Mouse (Mus musculus) neural tube, embryonic 14.5 days (tissue): Measurements from ENCODE around the gene Mtfr1l. TPM values are rescaled to one million over a fixed set of nuclear protein-coding genes. Genes with fewer than 3 reads are reported as not detected.

Experiments used
- ATAC-seq: fragments of 200-750 bp; cut with Nextera tagmentation; 2 replicates; pipeline ENCODE4 v1.8.0; 2017; ENCODE audit warnings: low read depth, mild to moderate bottlenecking, moderate TSS enrichment, moderate library complexity
- H3K27ac ChIP-seq: fragments of 300-500 bp; sonication (generic); 2 replicates; pipeline ENCODE4 v1.5.1; 2014; ENCODE audit warnings: low read depth, mild to moderate bottlenecking, control low read depth, low read length, moderate library complexity, mixed read lengths
- H3K27me3 ChIP-seq: fragments of 300-500 bp; sonication (generic); 2 replicates; pipeline ENCODE4 v1.6.1; 2014; ENCODE audit warnings: low read length; ENCODE audit not compliant: control insufficient read depth, insufficient read depth
- H3K36me3 ChIP-seq: fragments of 300-500 bp; sonication (generic); 2 replicates; pipeline ENCODE4 v1.6.1; 2014; ENCODE audit warnings: low read length, mixed read lengths; ENCODE audit not compliant: control insufficient read depth, insufficient read depth
- H3K4me1 ChIP-seq: fragments of 300-500 bp; sonication (generic); 2 replicates; pipeline ENCODE4 v1.6.1; 2014; ENCODE audit warnings: low read length; ENCODE audit not compliant: control insufficient read depth, insufficient read depth
- H3K4me2 ChIP-seq: fragments of 300-500 bp; sonication (generic); 2 replicates; pipeline ENCODE4 v1.6.1; 2014; ENCODE audit warnings: mild to moderate bottlenecking, low read depth, low read length, control low read depth
- H3K4me3 ChIP-seq: fragments of 300-500 bp; sonication (generic); 2 replicates; pipeline ENCODE4 v1.5.1; 2014; ENCODE audit warnings: low read depth, low read length, control low read depth, mixed read lengths
- H3K9ac ChIP-seq: fragments of 300-500 bp; sonication (generic); replicated peaks from 2 replicates; pipeline ENCODE4 v1.6.1; 2014; ENCODE audit warnings: low read depth, mild to moderate bottlenecking, control low read depth, low read length, mixed read lengths
- H3K9me3 ChIP-seq: fragments of 300-500 bp; sonication (generic); 2 replicates; pipeline ENCODE4 v1.6.1; 2016; ENCODE audit warnings: low read length; ENCODE audit not compliant: control insufficient read depth
- WGBS: fragments of 180-500 bp; shearing (Covaris S2); extraction: QIAGEN DNeasy Blood & Tissue Kit; methylation state at CpG from one replicate; pipeline ENCODE4 v1.1.7; 2014; 5-methylcytosine and 5-hydroxymethylcytosine counted together
- polyA plus RNA-seq: library from polyadenylated mRNA; unstranded; fragments of >200 nt; fragmentation: Nextera tagmentation; extraction: Ambion mirVana; gene quantifications from 2 replicates; pipeline ENCODE4 v1.2.1, GENCODE M21; 2014

The Mtfr1l gene
- polyA plus RNA-seq, 1 experiment from 2014 or later, result 199 TPM

- Histone ChIP-seq H3K9me3 (no peaks in the 10 kb centered on the region), H3K4me2 (no peak overlapping the region), H3K27ac (no peak overlapping the region), H3K9ac (no peak overlapping the region), H3K27me3 (no peaks in the 10 kb centered on the region), H3K4me1 (peaks cover 16% of the 10 kb centered on the region), H3K4me3 (no peak overlapping the region), H3K36me3 (peaks cover 30% of the 10 kb centered on the region)
- no peak for ATAC-seq
- 86% methylated on average over 4 of the region's 4 CpGs for WGBS
Observed at GRCm38 (mm10) chr4:134532928-134533327, 2.3 kb downstream of the Mtfr1l start.

DNA sequence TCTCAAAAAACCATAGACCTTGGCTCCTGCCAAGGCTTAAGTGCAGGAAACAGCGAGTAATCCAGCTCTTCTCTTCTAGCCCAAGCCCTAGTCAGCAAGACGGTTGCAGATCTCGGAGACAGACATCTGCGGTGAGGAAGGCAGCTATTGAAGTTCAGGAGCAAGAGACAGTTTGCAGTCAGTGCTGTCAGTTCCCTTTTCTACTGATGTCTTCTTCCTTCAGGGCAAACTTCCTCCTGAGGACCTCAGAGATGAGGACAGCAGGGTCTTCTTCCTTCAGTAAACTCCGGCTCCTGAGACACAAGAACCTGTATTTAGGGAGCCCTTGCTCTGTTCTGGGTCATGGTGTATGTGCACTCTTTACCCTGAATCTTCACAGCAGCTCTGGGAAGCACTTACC, 9.0 kb downstream of the Mtfr1l start:
- no peaks in the 10 kb centered on the region for H3K4me1 ChIP-seq
- H3K27me3 ChIP-seq, result no peaks in the 10 kb centered on the region
- no peak for ATAC-seq
- H3K4me3 ChIP-seq, result no peak overlapping the region
- H3K9me3 ChIP-seq, result no peaks in the 10 kb centered on the region
- peaks cover 37% of the 10 kb centered on the region for H3K36me3 ChIP-seq
- no peak overlapping the region for H3K4me2 ChIP-seq
- WGBS, result 83% methylated on average over 5 of the region's 5 CpGs
- no peak overlapping the region for H3K27ac ChIP-seq
- H3K9ac ChIP-seq, result no peak overlapping the region

DNA sequence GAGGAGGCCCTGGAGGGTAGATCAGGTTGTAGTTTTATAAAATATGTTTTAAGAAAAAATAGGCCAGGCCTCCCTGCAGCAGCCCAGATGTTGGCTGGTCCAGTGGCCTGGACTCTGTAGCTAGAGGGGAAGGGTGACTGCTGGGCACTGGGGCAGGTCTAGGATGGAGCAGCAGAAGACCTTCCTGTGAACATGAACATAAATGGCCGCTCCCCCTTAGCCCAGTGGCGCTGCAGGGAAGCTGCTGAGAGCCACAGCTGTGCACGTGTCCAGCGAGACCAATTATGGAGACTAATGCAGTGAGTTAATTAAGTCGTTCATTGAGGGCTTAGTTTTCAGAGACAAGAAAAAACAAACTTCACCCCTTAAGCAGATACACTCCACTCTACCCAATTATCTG, 9.4 kb downstream of the Mtfr1l start:
- no peak overlapping the region for H3K9ac ChIP-seq
- no peak overlapping the region for H3K4me2 ChIP-seq
- H3K27ac ChIP-seq, result no peak overlapping the region
- no peak for ATAC-seq
- H3K4me1 ChIP-seq, result no peaks in the 10 kb centered on the region
- peaks cover 35% of the 10 kb centered on the region for H3K36me3 ChIP-seq
- H3K4me3 ChIP-seq, result no peak overlapping the region
- H3K9me3 ChIP-seq, result no peaks in the 10 kb centered on the region
- WGBS, result 55% methylated on average over 5 of the region's 5 CpGs
- no peaks in the 10 kb centered on the region for H3K27me3 ChIP-seq

DNA sequence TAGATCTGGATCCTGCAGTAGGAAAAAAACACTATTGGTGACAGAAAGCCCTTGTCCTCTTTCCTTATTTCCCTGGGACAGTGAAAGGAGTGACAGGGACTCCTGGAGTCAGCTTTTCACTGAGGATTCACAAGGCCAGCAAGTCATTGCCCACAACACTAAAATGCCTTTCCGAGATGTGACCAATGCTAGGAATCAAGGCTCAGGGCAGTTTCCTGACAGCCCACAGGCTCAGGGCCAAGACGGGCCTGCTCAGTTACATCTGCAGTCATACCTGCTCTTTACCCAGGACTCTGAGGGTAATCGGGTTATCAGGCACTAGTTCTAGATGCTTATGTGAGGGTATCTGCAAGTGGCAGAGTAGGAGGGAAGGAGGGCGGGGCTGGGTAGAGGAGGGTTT, 11.7 kb downstream of the Mtfr1l start:
- no peaks in the 10 kb centered on the region for H3K4me1 ChIP-seq
- no peak overlapping the region for H3K9ac ChIP-seq
- WGBS, result 87% methylated on average over 4 of the region's 4 CpGs
- no peak for ATAC-seq
- H3K36me3 ChIP-seq, result peaks cover 12% of the 10 kb centered on the region; the same call in 1 of the 2 replicates
- no peak overlapping the region for H3K4me3 ChIP-seq
- H3K9me3 ChIP-seq, result no peaks in the 10 kb centered on the region
- no peak overlapping the region for H3K4me2 ChIP-seq
- H3K27me3 ChIP-seq, result no peaks in the 10 kb centered on the region
- H3K27ac ChIP-seq, result no peak overlapping the region

DNA sequence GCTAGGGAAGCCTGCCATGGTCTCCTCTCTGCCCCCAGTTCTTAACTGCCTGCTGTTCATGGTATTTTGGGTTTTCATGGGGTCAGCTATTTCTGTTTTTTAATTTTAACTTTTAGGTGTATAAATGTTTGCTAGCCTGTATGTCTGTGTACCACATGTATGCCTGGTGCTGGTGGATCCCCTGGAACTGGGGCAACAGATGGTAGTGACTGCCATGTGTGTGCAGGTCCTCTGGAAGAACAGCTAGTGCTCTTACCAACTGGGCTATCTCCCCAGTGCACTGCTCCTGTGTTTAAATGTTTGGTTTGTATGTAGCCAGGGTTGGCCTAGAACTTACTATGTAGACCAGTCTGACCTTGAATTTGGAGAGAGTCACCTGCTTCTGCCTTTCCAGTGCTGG, 15.9 kb downstream of the Mtfr1l start:
- no peaks in the 10 kb centered on the region for H3K27me3 ChIP-seq
- no peak overlapping the region for H3K9ac ChIP-seq
- H3K4me1 ChIP-seq, result no peaks in the 10 kb centered on the region
- no peaks in the 10 kb centered on the region for H3K9me3 ChIP-seq
- no peak overlapping the region for H3K4me3 ChIP-seq
- no peak overlapping the region for H3K27ac ChIP-seq
- H3K36me3 ChIP-seq, result no peaks in the 10 kb centered on the region
- no peak for ATAC-seq
- no peak overlapping the region for H3K4me2 ChIP-seq

DNA sequence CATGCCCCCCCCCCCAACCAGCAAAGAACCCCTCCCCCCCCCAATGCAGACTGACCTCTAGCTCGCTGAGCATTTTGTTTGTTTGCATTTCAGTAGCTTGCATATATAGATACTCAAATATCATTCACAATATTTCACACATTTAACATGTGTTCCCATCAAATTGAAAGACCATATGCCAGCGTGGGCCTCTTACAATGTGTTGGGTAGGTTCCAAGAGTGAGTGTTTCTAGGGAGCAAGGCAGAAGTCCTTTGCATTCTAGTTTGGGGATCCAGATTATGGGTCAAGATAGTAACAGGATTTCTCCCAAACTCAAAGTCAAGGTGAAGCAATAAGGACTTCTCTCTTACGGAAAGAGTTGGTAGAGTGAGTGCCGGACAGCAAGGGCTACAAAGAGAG, 16.6 kb downstream of the Mtfr1l start:
- 94% methylated on average over 4 of the region's 4 CpGs for whole genome bisulfite sequencing
- Histone ChIP-seq H3K36me3 (no peaks in the 10 kb centered on the region), H3K4me2 (no peak overlapping the region), H3K27me3 (no peaks in the 10 kb centered on the region), H3K9me3 (no peaks in the 10 kb centered on the region), H3K9ac (no peak overlapping the region), H3K27ac (no peak overlapping the region), H3K4me1 (no peaks in the 10 kb centered on the region), H3K4me3 (no peak overlapping the region)
- no peak for ATAC-seq

- WGBS, result 91% methylated on average over 10 of the region's 10 CpGs
- no peaks in the 10 kb centered on the region for H3K9me3 ChIP-seq
Observed at GRCm38 (mm10) chr4:134517719-134518118, 17.5 kb downstream of the Mtfr1l start.

GRCm38 (mm10) chr4:134516981-134517380, 18.2 kb downstream of the Mtfr1l start:
- 85% methylated on average over 8 of the region's 8 CpGs for WGBS
- Histone ChIP-seq H3K27me3 (no peaks in the 10 kb centered on the region), H3K9me3 (no peaks in the 10 kb centered on the region), H3K4me2 (no peak overlapping the region), H3K27ac (no peak overlapping the region), H3K36me3 (no peaks in the 10 kb centered on the region), H3K9ac (no peak overlapping the region), H3K4me3 (no peak overlapping the region), H3K4me1 (no peaks in the 10 kb centered on the region)
- ATAC-seq, result no peak

More at GRCm38 (mm10) chr4:134517719-134518118, 17.5 kb downstream of the Mtfr1l start:
- H3K4me2 ChIP-seq, result no peak overlapping the region
- no peak overlapping the region for H3K9ac ChIP-seq
- no peak for ATAC-seq
- no peak overlapping the region for H3K4me3 ChIP-seq
- no peak overlapping the region for H3K27ac ChIP-seq
- no peaks in the 10 kb centered on the region for H3K27me3 ChIP-seq
- no peaks in the 10 kb centered on the region for H3K36me3 ChIP-seq
- no peaks in the 10 kb centered on the region for H3K4me1 ChIP-seq

GRCm38 (mm10) chr4:134515614-134516013, 19.6 kb downstream of the Mtfr1l start:
- no peaks in the 10 kb centered on the region for H3K36me3 ChIP-seq
- H3K9ac ChIP-seq, result no peak overlapping the region
- H3K27ac ChIP-seq, result no peak overlapping the region
- 89% methylated on average over 7 of the region's 7 CpGs for WGBS
- no peak overlapping the region for H3K4me2 ChIP-seq
- H3K9me3 ChIP-seq, result no peaks in the 10 kb centered on the region
- no peaks in the 10 kb centered on the region for H3K4me1 ChIP-seq
- H3K4me3 ChIP-seq, result no peak overlapping the region
- no peaks in the 10 kb centered on the region for H3K27me3 ChIP-seq
- no peak for ATAC-seq
